Mouse (Mus musculus): ENCODE measurements at regions not wholly inside any gene's neighbourhood (a gene's known extent, or its start where the extent isn't known, plus 50 kb on each side); places are given as distances from the start of the nearest gene placed in this dataset.
"Not testable (repeated sequence)": the region's sequence is repeated elsewhere in the genome, so short reads cannot be mapped to it uniquely, and the experiment has no call there.

DNA sequence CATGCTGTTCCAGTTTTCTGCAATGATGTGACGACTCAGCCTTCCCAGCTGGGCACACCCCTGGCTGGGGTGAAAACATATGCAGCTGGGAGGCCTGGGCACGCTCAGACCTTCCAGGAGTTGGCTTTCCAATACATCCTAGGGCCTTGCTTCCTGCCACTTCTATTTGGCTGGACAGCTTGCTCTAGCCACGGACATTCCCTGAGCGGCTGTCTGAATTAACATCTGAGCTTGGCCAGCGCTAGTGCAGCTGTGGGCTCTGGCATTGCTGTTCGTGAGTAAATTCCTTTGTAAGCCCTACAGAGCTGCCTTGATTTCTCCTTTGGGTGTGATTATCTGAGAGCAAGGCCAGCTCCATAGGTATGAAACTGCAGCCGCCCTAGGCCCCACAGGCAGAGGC is 78.2 kb upstream of the Tcf12 start:
- no peak for ATAC-seq (replicated peaks; ENCODE audit: insufficient number of reproducible peaks, low FRiP score, low TSS enrichment)
- Histone ChIP-seq H3K9ac (ENCODE audit: low read depth, low read length) (no peak overlapping the region), H3K4me2 (no peak overlapping the region), H3K4me3 (ENCODE audit: low read depth, low read length) (no peak overlapping the region), H3K27me3 (ENCODE audit: control insufficient read depth, insufficient read depth, low read length) (no peaks in the 10 kb centered on the region), H3K27ac (ENCODE audit: low read depth, low read length) (no peak overlapping the region), H3K36me3 (ENCODE audit: control insufficient read depth, insufficient read depth, low read length) (no peaks in the 10 kb centered on the region), H3K9me3 (replicated peaks; ENCODE audit: control insufficient read depth, low read length) (no peaks in the 10 kb centered on the region), H3K4me1 (ENCODE audit: control insufficient read depth, insufficient read depth, low read length) (no peaks in the 10 kb centered on the region)
- 72% methylated on average over 7 of the region's 7 CpGs for WGBS (ENCODE audit: insufficient replicate concordance)

DNA sequence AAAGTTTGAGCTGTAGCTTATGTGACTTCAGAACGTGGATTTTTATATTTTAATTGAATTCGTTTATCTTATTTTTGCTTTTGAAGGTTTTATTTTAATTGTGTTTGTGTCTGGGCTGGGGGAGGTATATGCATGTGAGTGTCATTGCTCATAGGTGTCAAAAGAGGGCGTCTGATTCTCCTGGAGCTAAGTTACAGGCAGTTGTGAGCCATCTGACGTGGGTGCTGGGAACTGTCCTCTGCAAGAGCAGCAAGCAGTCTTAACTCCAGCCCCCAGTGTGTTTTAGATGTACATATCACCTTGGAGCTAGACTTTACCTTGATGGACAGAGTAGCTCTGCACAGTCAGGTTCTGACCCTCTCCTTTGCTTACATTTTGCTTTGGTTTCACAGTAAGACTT is 79.0 kb upstream of the Tcf12 start:
- H3K4me2 ChIP-seq: no peak overlapping the region
- no peaks in the 10 kb centered on the region for H3K9me3 ChIP-seq (replicated peaks; ENCODE audit: control insufficient read depth, low read length)
- WGBS (ENCODE audit: insufficient replicate concordance): 74% methylated on average over 4 of the region's 4 CpGs
- no peak overlapping the region for H3K4me3 ChIP-seq (ENCODE audit: low read depth, low read length)
- H3K9ac ChIP-seq (ENCODE audit: low read depth, low read length): no peak overlapping the region
- ATAC-seq (replicated peaks; ENCODE audit: insufficient number of reproducible peaks, low FRiP score, low TSS enrichment): no peak
- H3K36me3 ChIP-seq (ENCODE audit: control insufficient read depth, insufficient read depth, low read length): no peaks in the 10 kb centered on the region
- no peaks in the 10 kb centered on the region for H3K27me3 ChIP-seq (ENCODE audit: control insufficient read depth, insufficient read depth, low read length)
- H3K4me1 ChIP-seq (ENCODE audit: control insufficient read depth, insufficient read depth, low read length): no peaks in the 10 kb centered on the region
- H3K27ac ChIP-seq (ENCODE audit: low read depth, low read length): no peak overlapping the region

DNA sequence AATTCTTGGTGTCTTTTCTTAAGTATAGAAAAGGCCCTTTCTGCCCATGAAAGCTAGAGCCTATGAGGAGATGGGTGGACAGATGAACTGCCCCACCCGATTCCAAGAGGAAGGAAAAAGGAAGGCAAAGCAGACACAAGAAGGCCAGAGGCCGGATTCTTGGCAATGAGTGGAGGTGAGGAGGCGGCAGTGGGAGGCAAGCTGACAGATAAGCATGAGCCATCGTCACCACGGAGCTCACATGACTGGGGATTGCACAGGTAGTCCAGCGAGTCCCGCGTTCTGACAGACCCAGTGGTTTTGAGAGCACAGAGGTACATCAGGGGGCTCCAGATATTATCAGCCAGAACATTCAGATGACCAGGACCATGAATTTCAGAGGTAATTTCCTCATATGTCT is 79.4 kb upstream of the Tcf12 start:
- WGBS (ENCODE audit: insufficient replicate concordance): 82% methylated on average over 8 of the region's 8 CpGs
- H3K27ac ChIP-seq (ENCODE audit: low read depth, low read length): no peak overlapping the region
- H3K27me3 ChIP-seq (ENCODE audit: control insufficient read depth, insufficient read depth, low read length): no peaks in the 10 kb centered on the region
- no peak overlapping the region for H3K4me3 ChIP-seq (ENCODE audit: low read depth, low read length)
- ATAC-seq (replicated peaks; ENCODE audit: insufficient number of reproducible peaks, low FRiP score, low TSS enrichment): no peak
- H3K9ac ChIP-seq (ENCODE audit: low read depth, low read length): no peak overlapping the region
- H3K4me1 ChIP-seq (ENCODE audit: control insufficient read depth, insufficient read depth, low read length): no peaks in the 10 kb centered on the region
- no peaks in the 10 kb centered on the region for H3K9me3 ChIP-seq (replicated peaks; ENCODE audit: control insufficient read depth, low read length)
- no peaks in the 10 kb centered on the region for H3K36me3 ChIP-seq (ENCODE audit: control insufficient read depth, insufficient read depth, low read length)
- H3K4me2 ChIP-seq: no peak overlapping the region

DNA sequence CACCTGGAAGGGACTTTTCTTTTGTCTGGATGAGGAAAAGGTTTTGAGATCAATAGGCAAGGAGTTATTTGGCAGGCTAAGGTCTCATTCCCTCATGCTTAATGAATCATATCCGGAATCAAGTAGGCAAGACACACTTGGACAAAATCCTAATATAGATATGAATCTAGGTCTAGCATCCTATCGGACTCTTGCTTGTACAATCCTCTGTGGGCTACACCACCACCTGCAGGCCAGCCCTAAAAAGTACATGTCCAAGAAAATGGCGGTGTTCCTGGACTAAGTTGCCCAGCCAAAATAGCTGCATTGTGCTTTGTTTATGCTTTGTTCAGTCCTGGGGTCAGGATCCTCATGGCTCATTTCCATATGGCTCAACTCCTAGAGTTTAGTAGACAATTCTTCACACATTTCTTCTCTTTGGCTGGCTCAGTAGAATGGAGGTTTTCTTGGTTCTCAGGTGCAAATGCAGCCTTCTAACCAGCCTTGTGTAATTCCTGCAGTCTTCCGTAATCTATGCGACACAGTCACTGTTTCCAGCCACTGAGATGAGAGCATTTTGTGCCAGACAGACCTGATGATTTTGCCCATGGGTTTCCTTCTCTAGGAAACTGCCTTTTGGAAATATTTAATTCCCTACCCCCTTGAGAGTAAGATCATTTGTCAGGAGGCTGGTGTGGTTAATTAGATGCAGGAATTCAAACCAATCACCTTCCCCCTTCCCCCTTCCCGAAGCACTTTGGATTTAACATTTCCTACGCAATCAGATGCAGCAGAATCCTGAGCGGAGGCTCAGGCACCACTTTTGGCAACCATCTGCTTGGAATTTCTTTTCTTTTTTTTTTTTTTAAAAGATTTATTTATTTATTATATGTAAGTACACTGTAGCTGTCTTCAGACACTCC is 80.6 kb upstream of the Tcf12 start:
- no peaks in the 10 kb centered on the region for H3K27me3 ChIP-seq (ENCODE audit: control insufficient read depth, insufficient read depth, low read length)
- H3K4me1 ChIP-seq (ENCODE audit: control insufficient read depth, insufficient read depth, low read length): no peaks in the 10 kb centered on the region
- H3K9ac ChIP-seq (ENCODE audit: low read depth, low read length): no peak overlapping the region
- 48% methylated on average over 8 of the region's 8 CpGs for WGBS (ENCODE audit: insufficient replicate concordance)
- H3K4me3 ChIP-seq (ENCODE audit: low read depth, low read length): no peak overlapping the region
- no peak overlapping the region for H3K4me2 ChIP-seq
- no peak overlapping the region for H3K27ac ChIP-seq (ENCODE audit: low read depth, low read length)
- no peaks in the 10 kb centered on the region for H3K36me3 ChIP-seq (ENCODE audit: control insufficient read depth, insufficient read depth, low read length)
- no peaks in the 10 kb centered on the region for H3K9me3 ChIP-seq (replicated peaks; ENCODE audit: control insufficient read depth, low read length)
- ATAC-seq (replicated peaks; ENCODE audit: insufficient number of reproducible peaks, low FRiP score, low TSS enrichment): no peak

DNA sequence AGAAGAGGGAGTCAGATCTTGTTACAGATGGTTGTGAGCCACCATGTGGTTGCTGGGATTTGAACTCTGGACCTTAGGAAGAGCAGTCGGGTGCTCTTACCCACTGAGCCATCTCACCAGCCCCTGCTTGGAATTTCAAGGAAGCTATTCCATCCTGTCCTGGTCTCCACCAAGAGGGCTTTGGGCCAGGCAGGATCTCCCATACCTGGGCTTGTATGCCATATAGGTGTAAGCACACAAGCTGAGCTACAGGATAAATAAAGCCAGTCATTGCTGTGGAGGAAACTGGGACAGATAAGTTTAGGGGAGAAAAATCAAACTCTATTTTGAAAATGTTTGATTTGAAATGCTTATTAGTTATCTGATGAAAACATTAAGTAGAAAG is 81.3 kb upstream of the Tcf12 start:
- H3K27me3 ChIP-seq (ENCODE audit: control insufficient read depth, insufficient read depth, low read length); H3K9me3 ChIP-seq (replicated peaks; ENCODE audit: control insufficient read depth, low read length); H3K4me3 ChIP-seq (ENCODE audit: low read depth, low read length); H3K4me2 ChIP-seq; H3K27ac ChIP-seq (ENCODE audit: low read depth, low read length); ATAC-seq (replicated peaks; ENCODE audit: insufficient number of reproducible peaks, low FRiP score, low TSS enrichment); H3K9ac ChIP-seq (ENCODE audit: low read depth, low read length); H3K4me1 ChIP-seq (ENCODE audit: control insufficient read depth, insufficient read depth, low read length); H3K36me3 ChIP-seq (ENCODE audit: control insufficient read depth, insufficient read depth, low read length): not testable (repeated sequence)
- WGBS (ENCODE audit: insufficient replicate concordance): 86% methylated on average over 1 of the region's 1 CpGs

DNA sequence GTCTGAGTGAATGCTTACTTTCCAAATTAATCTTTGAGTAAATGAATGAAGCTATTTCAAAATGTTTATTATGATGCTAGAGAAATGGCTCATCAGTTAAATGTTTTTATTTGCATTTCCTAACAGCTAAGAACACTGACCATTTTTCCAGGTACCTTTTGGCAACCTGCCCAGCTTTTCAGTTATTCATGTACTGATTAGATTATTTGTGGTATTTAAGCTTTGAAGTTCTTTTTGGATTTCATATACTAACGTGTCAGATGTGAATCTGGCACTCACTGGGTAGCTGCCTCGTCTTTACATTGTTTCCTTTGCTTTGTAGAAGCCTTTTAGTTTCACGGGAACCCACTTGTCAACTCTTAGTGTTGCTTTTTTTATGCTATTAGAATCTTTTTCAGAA is 79.3 kb upstream of the Zfp280d start:
- no peak for ATAC-seq (replicated peaks; ENCODE audit: insufficient number of reproducible peaks, low FRiP score, low TSS enrichment)
- H3K9ac ChIP-seq (ENCODE audit: low read depth, low read length): no peak overlapping the region
- no peaks in the 10 kb centered on the region for H3K36me3 ChIP-seq (ENCODE audit: control insufficient read depth, insufficient read depth, low read length)
- 49% methylated on average over 3 of the region's 3 CpGs for WGBS (ENCODE audit: insufficient replicate concordance)
- no peak overlapping the region for H3K4me2 ChIP-seq
- H3K27me3 ChIP-seq (ENCODE audit: control insufficient read depth, insufficient read depth, low read length): no peaks in the 10 kb centered on the region
- H3K4me1 ChIP-seq (ENCODE audit: control insufficient read depth, insufficient read depth, low read length): no peaks in the 10 kb centered on the region
- no peak overlapping the region for H3K27ac ChIP-seq (ENCODE audit: low read depth, low read length)
- H3K4me3 ChIP-seq (ENCODE audit: low read depth, low read length): no peak overlapping the region
- no peaks in the 10 kb centered on the region for H3K9me3 ChIP-seq (replicated peaks; ENCODE audit: control insufficient read depth, low read length)

DNA sequence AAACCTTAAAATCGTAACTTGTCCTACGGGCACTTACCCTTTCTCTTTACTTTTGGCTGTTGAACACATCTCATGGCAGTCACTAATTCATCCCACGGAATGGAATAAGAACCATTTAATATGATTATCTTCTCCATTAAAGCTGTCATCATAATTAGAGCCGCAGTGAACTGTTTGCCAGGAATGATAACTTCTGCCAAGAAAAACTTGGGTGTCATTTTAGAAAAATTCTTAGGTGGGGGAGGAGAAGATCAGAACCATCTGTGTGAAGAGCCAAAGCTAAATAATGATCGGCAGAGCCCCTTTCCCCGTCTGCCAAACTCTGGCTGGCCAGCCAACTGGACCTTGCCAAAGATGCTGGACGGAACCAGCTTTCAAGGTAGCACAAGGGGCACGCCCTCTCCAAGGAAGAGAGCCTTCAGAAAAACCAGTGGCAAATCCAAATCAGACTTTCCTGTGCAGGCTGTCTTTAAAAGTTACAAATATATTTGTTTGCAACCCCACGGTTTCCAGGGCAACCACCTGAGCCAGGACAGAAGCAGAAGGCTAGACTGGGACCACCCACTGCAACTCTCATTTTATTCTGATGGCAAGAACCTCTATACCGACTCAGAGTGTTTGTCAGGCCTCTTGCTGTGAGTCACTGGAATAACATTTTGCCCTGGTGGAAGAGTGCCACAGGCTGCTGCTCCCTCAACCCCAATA is 77.9 kb upstream of the Zfp280d start:
- H3K4me3 ChIP-seq (ENCODE audit: low read depth, low read length): no peak overlapping the region

DNA sequence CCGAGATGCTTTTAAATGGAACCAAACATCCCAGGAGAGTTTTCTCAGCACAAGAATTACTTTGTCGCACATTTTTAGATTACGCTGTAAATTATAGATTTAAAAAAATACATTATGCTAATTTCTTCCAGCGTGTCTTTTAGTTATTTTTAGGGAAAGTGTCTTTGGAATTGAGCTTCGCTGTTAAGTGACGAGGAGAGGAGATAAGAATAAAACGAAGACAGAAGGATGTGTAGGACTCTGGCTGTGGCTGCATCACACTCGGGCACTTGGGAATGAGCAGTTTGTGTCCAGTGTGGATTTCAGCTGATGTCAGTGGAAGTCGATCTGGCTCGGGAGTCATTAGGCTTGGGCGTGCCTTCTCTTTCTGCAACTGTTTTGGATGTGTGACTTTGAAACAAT is 77.3 kb upstream of the Zfp280d start:
- H3K4me2 ChIP-seq: no peak overlapping the region
- H3K36me3 ChIP-seq (ENCODE audit: control insufficient read depth, insufficient read depth, low read length): no peaks in the 10 kb centered on the region
- H3K4me1 ChIP-seq (ENCODE audit: control insufficient read depth, insufficient read depth, low read length): no peaks in the 10 kb centered on the region
- ATAC-seq (replicated peaks; ENCODE audit: insufficient number of reproducible peaks, low FRiP score, low TSS enrichment): no peak
- no peak overlapping the region for H3K27ac ChIP-seq (ENCODE audit: low read depth, low read length)
- H3K27me3 ChIP-seq (ENCODE audit: control insufficient read depth, insufficient read depth, low read length): no peaks in the 10 kb centered on the region
- no peak overlapping the region for H3K9ac ChIP-seq (ENCODE audit: low read depth, low read length)
- WGBS (ENCODE audit: insufficient replicate concordance): 61% methylated on average over 11 of the region's 11 CpGs
- H3K4me3 ChIP-seq (ENCODE audit: low read depth, low read length): no peak overlapping the region
- H3K9me3 ChIP-seq (replicated peaks; ENCODE audit: control insufficient read depth, low read length): no peaks in the 10 kb centered on the region

More for the DNA sequence above, 77.9 kb upstream of the Zfp280d start:
- Histone ChIP-seq H3K27me3 (ENCODE audit: control insufficient read depth, insufficient read depth, low read length) (no peaks in the 10 kb centered on the region), H3K9me3 (replicated peaks; ENCODE audit: control insufficient read depth, low read length) (no peaks in the 10 kb centered on the region), H3K27ac (ENCODE audit: low read depth, low read length) (no peak overlapping the region), H3K36me3 (ENCODE audit: control insufficient read depth, insufficient read depth, low read length) (no peaks in the 10 kb centered on the region), H3K4me1 (ENCODE audit: control insufficient read depth, insufficient read depth, low read length) (no peaks in the 10 kb centered on the region), H3K4me2 (no peak overlapping the region), H3K9ac (ENCODE audit: low read depth, low read length) (no peak overlapping the region)
- no peak for ATAC-seq (replicated peaks; ENCODE audit: insufficient number of reproducible peaks, low FRiP score, low TSS enrichment)
- WGBS (ENCODE audit: insufficient replicate concordance): 69% methylated on average over 10 of the region's 10 CpGs
